Mouse (Mus musculus): ENCODE data around the gene Krt12.

The Krt12 gene

DNA sequence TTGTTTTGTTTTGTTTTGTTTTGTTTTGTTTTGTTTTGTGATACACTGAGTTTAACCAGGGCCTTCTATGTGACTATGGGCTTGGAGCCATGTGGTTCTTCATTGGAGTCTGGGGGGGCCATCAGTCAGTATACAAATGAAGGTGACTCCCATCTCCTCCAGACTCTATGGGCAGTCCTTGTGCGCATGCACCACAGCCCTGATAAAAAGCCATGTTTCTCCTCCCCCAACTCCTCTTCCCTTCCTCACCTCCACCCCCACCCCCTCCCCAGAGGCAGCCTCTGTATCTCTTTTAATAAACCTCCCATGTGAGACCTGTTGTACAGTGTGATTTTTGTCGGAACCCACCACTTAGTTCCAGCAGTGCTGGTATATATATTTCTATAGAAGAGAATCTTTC, 25.4 kb downstream of the Krt12 start:
- no peak for DNase-seq

- DNase-seq, result no peak
Measured at GRCm38 (mm10) chr11:99396034-99396433, 26.0 kb downstream of the Krt12 start.

- DNase-seq, result no peak
Measured at GRCm38 (mm10) chr11:99392492-99392891, 29.6 kb downstream of the Krt12 start.

GRCm38 (mm10) chr11:99391375-99391774, 30.7 kb downstream of the Krt12 start:
- peak in 1 of 2 experiments; percentile 42 for DNase-seq

DNA sequence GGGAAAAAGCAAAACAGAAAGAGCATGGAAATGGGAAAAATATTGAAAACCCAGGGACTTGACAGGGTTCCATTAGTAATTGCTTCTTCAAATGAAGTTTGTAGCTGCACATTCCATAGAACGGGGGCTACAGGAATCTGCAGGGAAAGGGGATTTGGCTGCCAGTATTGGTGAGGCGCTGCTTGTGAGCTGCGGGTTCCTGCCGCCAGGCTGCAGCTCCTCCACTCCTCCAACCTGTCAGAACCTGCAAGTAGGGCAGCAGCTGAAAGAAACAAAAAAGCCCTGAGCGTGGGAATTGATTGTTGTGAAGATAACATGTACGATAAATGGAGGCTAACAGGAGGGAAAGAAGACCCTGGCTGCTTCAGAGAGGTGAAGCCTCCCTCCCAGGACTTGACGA, 31.2 kb downstream of the Krt12 start:
- peak in 1 of 2 experiments; percentile 29 for DNase-seq

- DNase-seq, result no peak
Measured at GRCm38 (mm10) chr11:99389264-99389663, 32.8 kb downstream of the Krt12 start, which contains the start of gene Krt10. Gene Krt10, minus strand, starts transcription at chr11:99389364.

- DNase-seq, result no peak
Measured at GRCm38 (mm10) chr11:99388661-99389060, 33.4 kb downstream of the Krt12 start.

GRCm38 (mm10) chr11:99385813-99386721, 36.0 kb downstream of the Krt12 start:
- DNase-seq, result peak; percentile 93 to 95

GRCm38 (mm10) chr11:99379568-99379967, 42.5 kb downstream of the Krt12 start:
- DNase-seq, result peak; percentile 73 to 85

GRCm38 (mm10) chr11:99374803-99375202, 47.3 kb downstream of the Krt12 start, which contains the start of gene Krt28:
Gene Krt28, minus strand, starts transcription at chr11:99374903.
- no peak for DNase-seq

GRCm38 (mm10) chr11:99369853-99370451, 52.1 kb downstream of the Krt12 start:
- peak; percentile 38 to 69 for DNase-seq

- peak in 1 of 2 experiments; percentile 38 for DNase-seq
Measured at GRCm38 (mm10) chr11:99369229-99369628, 52.8 kb downstream of the Krt12 start.

GRCm38 (mm10) chr11:99366791-99367190, 55.3 kb downstream of the Krt12 start:
- peak; percentile 16 to 51 for DNase-seq

Data from cerebellum, postnatal 25 days (tissue).